Mouse (Mus musculus) heart, embryonic 13.5 days (tissue): ENCODE measurements at regions not wholly inside any gene's neighbourhood (a gene's known extent, or its start where the extent isn't known, plus 50 kb on each side); places are given as distances from the start of the nearest gene placed in this dataset.

Experiments
- ATAC-seq: fragments of 200-750 bp; cut with Nextera tagmentation; 2 replicates; pipeline ENCODE4 v1.8.0; 2017; ENCODE audit warnings: moderate TSS enrichment; ENCODE audit not compliant: insufficient number of reproducible peaks, low FRiP score, low TSS enrichment; ENCODE audit errors: extremely low read depth
- H3K27ac ChIP-seq: fragments of 300-500 bp; sonication (generic); replicated peaks from 2 replicates; pipeline ENCODE4 v1.5.1; 2015; ENCODE audit warnings: moderate library complexity, mild to moderate bottlenecking, inconsistent platforms
- H3K27me3 ChIP-seq: fragments of 300-500 bp; sonication (generic); replicated peaks from 2 replicates; pipeline ENCODE4 v1.6.1; 2015; ENCODE audit warnings: mild to moderate bottlenecking, inconsistent platforms
- H3K36me3 ChIP-seq: fragments of 300-500 bp; sonication (generic); 2 replicates; pipeline ENCODE4 v1.6.1; 2015; ENCODE audit warnings: mild to moderate bottlenecking, inconsistent platforms
- H3K4me1 ChIP-seq: fragments of 300-500 bp; sonication (generic); 2 replicates; pipeline ENCODE4 v1.6.1; 2015; ENCODE audit warnings: inconsistent platforms
- H3K4me2 ChIP-seq: fragments of 300-500 bp; sonication (generic); 2 replicates; pipeline ENCODE4 v1.6.1; 2015; ENCODE audit warnings: inconsistent platforms, mild to moderate bottlenecking, moderate library complexity
- H3K4me3 ChIP-seq: fragments of 300-500 bp; sonication (generic); 2 replicates; pipeline ENCODE4 v1.5.1; 2015; ENCODE audit warnings: moderate library complexity, mild to moderate bottlenecking, inconsistent platforms
- H3K9ac ChIP-seq: fragments of 300-500 bp; sonication (generic); 2 replicates; pipeline ENCODE4 v1.6.1; 2015; ENCODE audit warnings: inconsistent platforms, mild to moderate bottlenecking, moderate library complexity
- H3K9me3 ChIP-seq: fragments of 300-500 bp; sonication (generic); 2 replicates; pipeline ENCODE4 v1.6.1; 2016; ENCODE audit warnings: inconsistent platforms
- WGBS: fragments of 180-500 bp; shearing (Covaris S2); methylation state at CpG from one replicate; pipeline ENCODE4 v1.1.7; 2015; ENCODE audit warnings: mixed read lengths; 5-methylcytosine and 5-hydroxymethylcytosine counted together

DNA sequence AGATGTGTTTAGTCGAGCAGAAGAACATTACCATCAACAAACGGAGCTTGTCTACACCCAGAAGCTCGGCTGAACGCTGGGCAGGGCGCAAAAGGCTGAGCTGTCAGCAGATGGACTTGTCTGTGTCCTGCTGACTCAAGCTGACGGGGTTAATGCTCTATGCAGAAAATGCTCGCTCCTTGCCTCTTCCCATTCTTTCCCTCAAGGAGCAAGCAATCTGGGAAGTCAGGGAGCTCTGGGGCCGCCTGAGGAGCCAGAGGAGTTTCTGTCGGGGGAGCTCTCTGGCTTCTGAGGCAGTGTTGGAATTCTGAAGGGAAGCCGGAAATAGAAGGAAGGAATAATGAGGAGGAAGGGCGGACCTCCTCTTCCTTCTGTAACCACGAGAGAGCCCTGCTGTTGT is 289.3 kb upstream of the G2e3 start:
- no peaks in the 10 kb centered on the region for H3K9me3 ChIP-seq
- WGBS: 8% methylated on average over 12 of the region's 12 CpGs
- H3K27me3 ChIP-seq: no peaks in the 10 kb centered on the region
- no peak for ATAC-seq
- H3K36me3 ChIP-seq: no peaks in the 10 kb centered on the region
- 0 out of 2 replicates have a peak, but pooled peaks cover 9% of the 10 kb centered on the region for H3K4me1 ChIP-seq
- H3K27ac ChIP-seq: peak overlapping the region; percentile 51
- peak overlapping the region; percentile 72 for H3K4me2 ChIP-seq
- H3K4me3 ChIP-seq: peak overlapping the region; percentile 49
- peak overlapping the region; percentile 75 for H3K9ac ChIP-seq

DNA sequence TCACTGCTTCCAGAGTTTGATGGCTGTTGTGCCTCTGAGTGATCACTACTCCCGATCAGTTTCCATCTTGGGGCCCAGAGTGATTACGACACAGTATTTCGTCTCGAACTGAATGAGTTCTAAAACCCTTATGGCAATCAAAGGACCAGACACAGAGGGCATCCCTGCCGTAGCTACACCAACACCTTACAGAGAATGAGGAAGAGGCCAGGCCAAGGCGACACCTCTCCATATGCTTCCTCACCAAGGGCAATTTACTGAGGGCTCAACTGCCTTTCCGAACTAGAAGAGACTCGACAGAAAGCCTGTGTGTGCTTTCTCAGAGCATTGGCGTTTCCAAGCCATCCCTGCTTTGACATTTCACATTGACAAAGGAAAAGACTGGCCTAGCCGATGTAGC is 289.8 kb upstream of the G2e3 start:
- H3K4me3 ChIP-seq: peak overlapping the region; percentile 49
- WGBS: 54% methylated on average over 10 of the region's 10 CpGs
- H3K9ac ChIP-seq: peak overlapping the region; percentile 75; the same call in 1 of the 2 replicates
- H3K4me2 ChIP-seq: peak overlapping the region; percentile 72
- H3K27me3 ChIP-seq: no peaks in the 10 kb centered on the region
- 0 out of 2 replicates have a peak, but pooled peaks cover 9% of the 10 kb centered on the region for H3K4me1 ChIP-seq
- peak overlapping the region; percentile 51; the same call in 1 of the 2 replicates for H3K27ac ChIP-seq
- no peak for ATAC-seq
- H3K36me3 ChIP-seq: no peaks in the 10 kb centered on the region
- no peaks in the 10 kb centered on the region for H3K9me3 ChIP-seq

DNA sequence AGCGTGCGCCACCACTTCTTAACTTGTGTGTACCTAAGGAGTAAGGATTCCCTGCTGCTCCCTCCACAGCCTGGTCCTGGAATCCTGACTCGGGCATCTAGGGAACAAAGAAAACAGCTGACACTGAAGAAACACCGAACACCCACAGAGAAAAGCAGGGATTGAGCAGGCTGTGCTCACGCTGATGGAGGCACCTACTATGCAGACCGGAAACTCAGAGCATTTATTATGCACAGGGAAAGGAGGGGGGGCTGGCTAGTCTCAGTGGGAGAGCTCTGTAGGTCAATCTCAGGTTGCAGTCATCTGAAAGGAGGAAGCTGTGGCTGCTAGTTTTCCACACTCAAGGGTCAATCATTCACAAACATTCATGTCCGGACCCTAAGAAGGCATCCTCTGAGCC is 300.7 kb upstream of the G2e3 start:
- no peak overlapping the region for H3K4me2 ChIP-seq
- H3K9me3 ChIP-seq: no peaks in the 10 kb centered on the region
- peaks cover 15% of the 10 kb centered on the region for H3K4me1 ChIP-seq
- H3K27me3 ChIP-seq: no peaks in the 10 kb centered on the region
- no peak overlapping the region for H3K27ac ChIP-seq
- no peak for ATAC-seq
- H3K9ac ChIP-seq: no peak overlapping the region
- 69% methylated on average over 7 of the region's 7 CpGs for WGBS
- H3K36me3 ChIP-seq: no peaks in the 10 kb centered on the region
- H3K4me3 ChIP-seq: no peak overlapping the region

DNA sequence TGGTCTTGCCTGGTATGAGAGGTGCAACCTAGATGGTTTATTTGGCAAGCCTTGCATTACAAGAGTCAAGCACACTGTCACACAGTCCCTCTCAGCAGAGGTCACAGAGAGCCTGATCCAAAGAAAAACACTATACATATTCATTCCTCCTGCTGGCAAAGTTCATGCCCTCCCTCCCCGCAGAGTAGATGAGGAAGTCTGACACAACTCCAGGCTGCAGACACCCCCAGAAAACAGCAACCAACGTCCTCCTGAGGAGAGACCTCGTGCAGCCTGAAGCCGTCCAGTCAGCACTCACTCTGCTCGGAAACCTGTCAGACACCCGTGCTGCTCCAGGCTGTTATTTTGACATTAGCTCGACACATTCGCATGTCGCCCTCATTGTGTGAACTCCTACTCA is 302.4 kb upstream of the G2e3 start:
- ATAC-seq: no peak
- WGBS: 16% methylated on average over 9 of the region's 9 CpGs

DNA sequence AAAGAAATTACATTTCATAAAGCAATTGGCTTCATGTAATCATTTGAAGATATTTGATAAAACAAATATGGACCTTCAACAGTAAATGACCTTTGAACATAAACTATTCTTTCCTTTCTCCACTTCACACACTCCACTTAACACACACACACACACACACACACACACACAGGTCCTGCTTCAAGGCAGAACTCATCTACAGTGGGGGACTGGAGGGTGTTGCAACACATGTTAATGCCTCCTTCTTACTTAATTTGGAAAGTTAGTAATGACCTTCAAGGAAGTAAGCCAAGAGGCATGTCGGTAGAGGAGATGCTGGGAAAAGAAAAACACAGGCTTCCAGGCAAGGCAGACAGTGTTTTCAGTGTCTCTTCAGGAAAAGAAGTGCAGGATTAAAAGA is 302.8 kb upstream of the G2e3 start:
- WGBS: 6% methylated on average over 1 of the region's 1 CpGs
- Histone ChIP-seq H3K27ac (no peak overlapping the region), H3K36me3 (no peaks in the 10 kb centered on the region), H3K4me3 (no peak overlapping the region), H3K9me3 (no peaks in the 10 kb centered on the region), H3K9ac (peak overlapping the region; percentile 10; the same call in 1 of the 2 replicates), H3K27me3 (no peaks in the 10 kb centered on the region), H3K4me1 (peaks cover 15% of the 10 kb centered on the region), H3K4me2 (0 out of 2 replicates have a peak overlapping the region, but pooled peaks have one; percentile 27)
- no peak for ATAC-seq

More for the DNA sequence above, 302.4 kb upstream of the G2e3 start:
- no peak overlapping the region for H3K27ac ChIP-seq
- H3K27me3 ChIP-seq: no peaks in the 10 kb centered on the region
- H3K9me3 ChIP-seq: no peaks in the 10 kb centered on the region
- H3K4me1 ChIP-seq: peaks cover 15% of the 10 kb centered on the region
- no peak overlapping the region for H3K4me3 ChIP-seq
- H3K9ac ChIP-seq: peak overlapping the region; percentile 10; the same call in 1 of the 2 replicates
- no peaks in the 10 kb centered on the region for H3K36me3 ChIP-seq
- H3K4me2 ChIP-seq: peak overlapping the region; percentile 27; the same call in 1 of the 2 replicates

DNA sequence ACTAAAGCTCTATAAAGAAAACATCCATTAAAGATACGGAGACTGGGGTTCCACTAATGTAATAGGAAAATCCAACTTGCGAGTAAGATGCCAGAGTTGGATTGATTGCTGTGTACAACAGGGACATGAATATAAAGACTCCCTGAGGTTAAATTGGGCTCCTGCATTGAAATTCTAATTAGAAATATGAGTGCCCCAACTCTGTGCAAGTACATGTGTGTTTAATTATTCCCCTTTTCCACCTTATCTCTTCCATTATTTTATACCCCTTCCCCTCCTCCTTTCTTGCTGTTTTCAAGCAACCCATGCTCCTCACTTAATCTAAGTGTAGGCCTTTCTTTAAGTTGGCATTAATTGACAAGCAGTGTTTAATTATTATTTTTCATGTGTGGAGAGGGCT is 315.7 kb upstream of the G2e3 start:
- ATAC-seq: no peak

DNA sequence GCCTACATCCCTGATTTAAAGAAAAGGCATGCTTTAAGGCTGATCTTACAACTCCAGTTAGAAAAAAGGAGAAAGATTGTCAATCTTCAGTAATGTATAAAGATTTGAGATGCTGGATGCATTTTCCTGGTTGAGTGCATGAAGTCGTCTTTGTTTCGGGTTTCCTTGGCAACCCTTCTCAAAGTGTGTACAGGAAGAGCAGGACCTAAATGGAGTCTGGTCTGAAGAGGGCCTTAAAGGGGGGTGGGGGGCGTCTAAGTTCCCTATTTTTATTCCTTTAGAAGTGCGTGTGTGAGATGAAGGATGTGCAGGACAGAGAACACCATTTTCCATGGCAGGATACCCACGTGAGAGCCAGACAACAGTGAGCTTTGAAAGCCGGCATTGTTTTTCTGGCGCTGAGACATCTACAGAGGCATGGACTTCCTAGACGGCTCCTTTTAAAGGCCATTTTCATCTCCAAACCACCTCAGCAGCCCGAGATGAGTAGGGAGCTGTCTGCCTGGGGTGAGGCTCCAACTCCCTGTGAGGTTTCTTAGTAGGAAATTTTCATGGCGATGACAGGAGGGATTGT is 319.2 kb upstream of the G2e3 start:
- H3K27me3 ChIP-seq: no peaks in the 10 kb centered on the region
- no peak for ATAC-seq

More for the DNA sequence above, 315.7 kb upstream of the G2e3 start:
- no peaks in the 10 kb centered on the region for H3K27me3 ChIP-seq
- peaks cover 3% of the 10 kb centered on the region for H3K4me1 ChIP-seq
- no peak overlapping the region for H3K4me3 ChIP-seq
- 77% methylated on average over 2 of the region's 2 CpGs for WGBS
- H3K27ac ChIP-seq: no peak overlapping the region
- no peak overlapping the region for H3K4me2 ChIP-seq
- no peak overlapping the region for H3K9ac ChIP-seq
- no peaks in the 10 kb centered on the region for H3K36me3 ChIP-seq
- H3K9me3 ChIP-seq: no peaks in the 10 kb centered on the region

DNA sequence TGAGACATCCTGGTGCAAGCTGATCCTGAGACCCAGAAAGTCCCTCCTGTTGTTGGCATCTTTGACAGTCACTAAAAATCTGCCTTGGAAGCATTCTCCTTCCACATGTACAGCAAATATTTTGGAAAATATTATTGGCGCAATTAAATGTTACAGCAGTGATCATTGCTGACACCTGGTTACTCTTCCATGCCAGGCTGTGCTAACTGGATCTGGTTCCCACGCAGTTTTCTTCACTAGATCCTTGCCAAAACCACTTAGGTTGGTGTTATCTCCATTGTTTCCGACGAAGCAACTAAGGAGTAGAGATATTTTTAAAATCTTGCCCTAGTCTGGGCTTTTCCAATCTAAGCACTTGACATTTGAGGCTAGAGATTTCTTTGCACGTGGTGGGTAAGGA is 321.8 kb upstream of the G2e3 start:
- Histone ChIP-seq H3K27me3 (no peaks in the 10 kb centered on the region), H3K4me3 (no peak overlapping the region), H3K4me2 (no peak overlapping the region), H3K36me3 (no peaks in the 10 kb centered on the region), H3K27ac (no peak overlapping the region), H3K9me3 (no peaks in the 10 kb centered on the region), H3K9ac (no peak overlapping the region), H3K4me1 (peaks cover 14% of the 10 kb centered on the region)
- ATAC-seq: no peak
- WGBS: 49% methylated on average over 5 of the region's 5 CpGs

More for the DNA sequence above, 319.2 kb upstream of the G2e3 start:
- no peaks in the 10 kb centered on the region for H3K9me3 ChIP-seq
- H3K9ac ChIP-seq: no peak overlapping the region
- 44% methylated on average over 10 of the region's 10 CpGs for WGBS
- peaks cover 14% of the 10 kb centered on the region for H3K4me1 ChIP-seq
- H3K36me3 ChIP-seq: no peaks in the 10 kb centered on the region
- H3K27ac ChIP-seq: no peak overlapping the region
- H3K4me2 ChIP-seq: no peak overlapping the region
- no peak overlapping the region for H3K4me3 ChIP-seq

DNA sequence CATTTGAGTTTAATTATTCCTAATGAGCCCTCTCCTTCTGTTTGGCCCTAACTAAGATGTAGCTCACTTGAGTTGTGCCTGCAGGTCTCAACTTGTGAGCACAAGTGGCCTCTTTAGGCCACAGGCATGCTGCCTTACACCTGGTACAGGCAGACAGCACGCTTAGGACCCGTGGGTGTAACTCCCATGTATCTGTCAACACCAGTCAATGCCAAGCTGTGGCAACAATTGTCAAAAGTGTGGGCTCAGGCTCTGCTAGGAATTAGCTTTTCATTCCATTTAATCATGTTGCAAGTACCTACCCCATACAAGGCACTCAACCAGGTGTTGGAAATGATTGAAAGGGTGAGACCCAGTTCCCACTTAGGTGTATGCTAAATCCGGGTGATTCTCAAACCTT is 322.3 kb upstream of the G2e3 start:
- no peak overlapping the region for H3K4me2 ChIP-seq
- WGBS: 19% methylated on average over 3 of the region's 3 CpGs
- H3K4me1 ChIP-seq: peaks cover 14% of the 10 kb centered on the region
- no peaks in the 10 kb centered on the region for H3K27me3 ChIP-seq
- no peaks in the 10 kb centered on the region for H3K9me3 ChIP-seq
- no peak overlapping the region for H3K4me3 ChIP-seq
- H3K9ac ChIP-seq: no peak overlapping the region
- H3K27ac ChIP-seq: no peak overlapping the region
- no peaks in the 10 kb centered on the region for H3K36me3 ChIP-seq
- no peak for ATAC-seq

DNA sequence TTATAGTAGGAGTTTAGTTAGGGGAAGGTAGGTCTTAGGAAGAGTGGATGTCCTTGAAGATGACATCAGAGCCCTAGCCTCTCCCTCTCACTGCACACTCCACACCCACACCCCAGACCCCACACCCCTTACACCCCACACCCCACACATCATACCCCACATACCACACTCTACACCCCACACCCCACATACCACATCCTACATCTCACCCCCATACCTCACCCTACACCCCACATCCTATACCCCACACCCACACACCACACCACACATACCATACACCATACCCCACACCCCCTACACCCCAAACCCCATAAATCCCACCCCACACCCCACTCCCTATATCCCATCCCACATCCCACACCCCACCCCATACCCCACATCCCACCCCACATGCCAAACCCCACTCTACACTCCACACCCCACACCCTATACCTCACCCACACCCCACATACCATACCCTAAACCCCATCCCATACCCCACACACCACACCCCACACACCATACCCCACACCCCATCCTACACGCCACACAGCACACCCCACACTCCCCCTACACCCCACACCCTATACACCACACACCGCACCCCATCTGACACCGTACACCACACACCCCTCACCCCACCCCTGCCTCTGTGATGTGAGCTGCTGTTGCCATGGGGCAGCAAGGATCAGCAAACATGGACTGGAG is 323.7 kb upstream of the G2e3 start:
- no peak overlapping the region for H3K4me2 ChIP-seq
- 90% methylated on average over 3 of the region's 3 CpGs for WGBS
- no peaks in the 10 kb centered on the region for H3K27me3 ChIP-seq
- H3K27ac ChIP-seq: no peak overlapping the region
- H3K9me3 ChIP-seq: no peaks in the 10 kb centered on the region
- ATAC-seq: no peak
- no peak overlapping the region for H3K9ac ChIP-seq
- peaks cover 14% of the 10 kb centered on the region for H3K4me1 ChIP-seq
- H3K36me3 ChIP-seq: no peaks in the 10 kb centered on the region
- H3K4me3 ChIP-seq: no peak overlapping the region

DNA sequence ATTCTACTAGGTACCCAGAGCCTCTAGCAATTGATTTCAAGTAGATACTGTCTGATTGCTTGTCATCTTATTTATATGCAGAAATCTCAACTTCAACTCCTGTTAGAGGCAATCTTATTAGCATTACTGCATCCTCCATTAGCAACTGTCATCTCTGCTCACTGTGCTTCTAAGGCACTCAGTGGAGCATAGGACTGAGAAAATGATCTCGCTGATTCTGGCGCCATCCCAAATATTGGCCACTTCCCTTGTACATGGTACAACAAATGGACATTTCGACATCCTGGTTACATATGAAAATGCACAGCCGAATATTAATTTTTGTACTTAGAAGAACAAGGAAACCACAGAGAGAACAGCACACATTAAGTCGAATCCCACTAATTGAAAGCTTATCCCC is 329.7 kb upstream of the G2e3 start:
- H3K9me3 ChIP-seq: no peaks in the 10 kb centered on the region
- no peaks in the 10 kb centered on the region for H3K4me1 ChIP-seq
- no peak for ATAC-seq
- H3K27ac ChIP-seq: no peak overlapping the region
- no peak overlapping the region for H3K9ac ChIP-seq
- H3K4me3 ChIP-seq: no peak overlapping the region
- no peak overlapping the region for H3K4me2 ChIP-seq
- WGBS: 89% methylated on average over 5 of the region's 5 CpGs
- no peaks in the 10 kb centered on the region for H3K36me3 ChIP-seq
- no peaks in the 10 kb centered on the region for H3K27me3 ChIP-seq

DNA sequence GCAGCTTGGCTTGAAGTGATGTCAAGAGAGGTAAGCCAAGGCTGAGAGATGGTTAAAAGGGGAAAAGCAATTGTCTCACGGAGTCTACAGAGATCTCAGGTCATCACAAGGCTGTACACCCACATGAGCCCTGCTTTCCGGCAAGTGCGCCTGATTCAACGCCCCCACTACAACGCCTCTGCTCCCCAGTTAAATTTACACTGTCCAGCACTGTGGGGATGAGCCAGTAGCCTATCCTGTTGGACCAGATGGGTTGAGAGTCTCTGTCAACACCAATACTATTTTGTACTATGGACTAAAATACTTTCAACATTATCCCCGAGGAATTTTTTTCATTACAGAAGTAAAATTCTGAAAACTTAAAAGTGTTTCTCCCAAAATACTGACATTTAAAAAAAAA is 331.8 kb upstream of the G2e3 start:
- no peaks in the 10 kb centered on the region for H3K27me3 ChIP-seq
- no peak for ATAC-seq
- no peak overlapping the region for H3K27ac ChIP-seq
- H3K4me3 ChIP-seq: no peak overlapping the region
- H3K9me3 ChIP-seq: no peaks in the 10 kb centered on the region
- no peaks in the 10 kb centered on the region for H3K36me3 ChIP-seq
- H3K4me1 ChIP-seq: no peaks in the 10 kb centered on the region
- H3K4me2 ChIP-seq: no peak overlapping the region
- H3K9ac ChIP-seq: no peak overlapping the region
- 84% methylated on average over 6 of the region's 6 CpGs for WGBS
